Mouse (Mus musculus): Measurements from ENCODE around the gene Gm13871.
"Not testable (repeated sequence)": the region's sequence is repeated elsewhere in the genome, so short reads cannot be mapped to it uniquely, and the experiment has no call there.

The Gm13871 gene

GRCm38 (mm10) chr4:73905853-73906252, at the start of gene Gm13871:
Gm13871 (minus strand) TSS chr4:73905953.
- not testable (repeated sequence) for DNase-seq

- DNase-seq, result no peak
These were observed 44.7 kb upstream of the Gm13871 start, which contains the start of gene 2310002L09Rik for GRCm38 (mm10) chr4:73950375-73950896. 2310002L09Rik (minus strand) TSS chr4:73950846.

- DNase-seq, result not testable (repeated sequence)
These were observed 14.9 kb upstream of the Gm13871 start, which contains the start of gene Gm11756 for GRCm38 (mm10) chr4:73920660-73921059. Gm11756 (minus strand) TSS chr4:73920760.

- DNase-seq, result not testable (repeated sequence)
These were observed 14.7 kb downstream of the Gm13871 start, which contains the start of gene Gm11757 for GRCm38 (mm10) chr4:73891012-73891411. Gm11757 (minus strand) TSS chr4:73891112.

- not testable (repeated sequence) for DNase-seq
These were observed 29.6 kb downstream of the Gm13871 start, which contains the start of gene Gm11758 for GRCm38 (mm10) chr4:73876166-73876565. Gm11758 (minus strand) TSS chr4:73876266.

Measured in right cerebral cortex, adult 18-20 months (tissue).